In the genomic region with DNA sequence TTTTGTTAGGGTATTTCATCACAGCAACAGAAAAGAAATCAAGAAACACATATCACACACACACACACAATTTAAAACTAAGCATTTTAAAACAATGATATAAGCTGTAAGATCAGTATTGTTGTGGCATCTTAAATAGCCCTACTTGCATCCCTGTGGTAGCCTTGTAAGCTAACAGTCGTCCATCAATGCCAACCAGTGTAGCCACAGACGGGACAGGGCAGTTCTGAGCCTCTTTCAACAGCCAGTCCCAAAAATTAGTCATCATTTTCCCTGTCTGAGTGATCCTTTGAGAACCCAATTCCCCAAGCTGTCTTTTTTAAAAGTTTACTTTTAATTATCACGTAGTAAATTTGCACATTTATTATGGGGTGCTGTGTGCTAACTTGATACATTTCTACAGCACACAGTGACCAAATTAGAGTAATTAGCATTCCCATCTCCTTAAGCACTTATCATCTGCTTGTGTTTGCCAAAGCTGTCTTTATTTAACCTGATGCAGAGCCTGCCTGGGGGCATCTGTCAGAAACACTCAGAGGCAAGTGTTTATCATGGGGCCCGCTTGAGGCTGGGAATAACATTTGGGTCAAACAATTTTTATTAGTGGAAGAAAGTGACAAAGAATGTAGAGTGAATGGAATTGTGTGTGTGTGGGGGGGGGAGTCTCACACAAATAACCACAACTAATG, we compare ENCODE assay signal across 27 mouse cellular contexts. TPM values are rescaled to one million over a fixed set of nuclear protein-coding genes. Genes with fewer than 3 reads are reported as not detected.
DNase-seq lines count a peak whose midpoint lies in the region; ATAC-seq and TF ChIP-seq lines count a peak whose summit lies in the region.
"Had no signal": no experiment of that assay in that cellular context is flagged by ENCODE, and none has a peak within 500 bp of the region (broad histone marks: within the 10 kb centered on the region; RNA-seq: fewer than 3 reads in every experiment).

No protein-coding gene starts in this region.

- peak; percentile 69 for ATAC-seq in Patski
- ATAC-seq in liver, embryonic 12.5 days = no peak
- ATAC-seq: intestine, postnatal 0 days had no signal

- H3K4me2 ChIP-seq in liver, embryonic 12.5 days = no peak overlapping the region
- H3K4me2 ChIP-seq: embryonic facial prominence, embryonic 13.5 days; heart, embryonic 13.5 days; liver, embryonic 15.5 days; lung, embryonic 15.5 days; neural tube, embryonic 12.5 days had no signal

- no peak overlapping the region for H3K4me3 ChIP-seq in liver, embryonic 12.5 days
- H3K4me3 ChIP-seq: embryonic facial prominence, embryonic 13.5 days; heart, embryonic 13.5 days; hindbrain, embryonic 10.5 days; liver, embryonic 15.5 days; lung, embryonic 15.5 days; midbrain, embryonic 10.5 days; myocyte; neural tube, embryonic 12.5 days had no signal

- peak; percentile 22 for DNase-seq in heart, adult 11 months
- DNase-seq in heart, postnatal 36 days = no peak
- peak; percentile 77 for DNase-seq in Muller cell, postnatal 12 days (ENCODE audit: inconsistent ontology term)
- peak; percentile 46 for DNase-seq in Patski (ENCODE audit: low read depth, low spot score)
- peak; percentile 55 for DNase-seq in retina, embryonic 14.5 days (ENCODE audit: low spot score)
- DNase-seq in spleen, adult 12 weeks (ENCODE audit: low spot score) = no peak
- DNase-seq: adrenal gland, postnatal 14 days; cerebellum, adult 11-12 months; cerebellum, adult 9-11 months; gastrocnemius, postnatal 36 days; heart, postnatal 10 days; kidney, adult 9 months; kidney, postnatal 14 days; layer of hippocampus, adult 9-11 months; liver; thymus, postnatal 14 days had no signal

- CTCF ChIA-PET in Patski (lab: Charles Lee) = no interaction called here

- POLR2A ChIA-PET in Patski (lab: Charles Lee) = no interaction called here

- in situ Hi-C loops in Patski (cut with MboI; ENCODE audit: low pct_unique_long_range_greater_than_20kb) = loop anchor here (10.0 kb wide), 1 partner anchor 158 kb away; no protein-coding TSS in a partner anchor

- no peak overlapping the region for H3K9ac ChIP-seq in liver, embryonic 12.5 days
- H3K9ac ChIP-seq: embryonic facial prominence, embryonic 13.5 days; heart, embryonic 13.5 days; liver, embryonic 15.5 days; lung, embryonic 15.5 days; neural tube, embryonic 12.5 days had no signal

- H3K27ac ChIP-seq in liver, embryonic 12.5 days = no peak overlapping the region
- H3K27ac ChIP-seq: embryonic facial prominence, embryonic 13.5 days; heart, embryonic 13.5 days; hindbrain, embryonic 10.5 days; liver, embryonic 15.5 days; lung, embryonic 15.5 days; midbrain, embryonic 10.5 days; neural tube, embryonic 12.5 days had no signal

- WGBS in liver, embryonic 12.5 days (ENCODE audit: insufficient replicate concordance) = 33% methylated on average over 4 of the region's 4 CpGs

- TF ChIP-seq CTCF in Patski (IDR thresholded peaks at IDR 0.05) = no peak

- H3K9me3 ChIP-seq in liver, embryonic 12.5 days (replicated peaks) = no peaks in the 10 kb centered on the region
- H3K9me3 ChIP-seq: embryonic facial prominence, embryonic 13.5 days; heart, embryonic 13.5 days; hindbrain, embryonic 10.5 days; liver, embryonic 15.5 days; lung, embryonic 15.5 days; midbrain, embryonic 10.5 days; neural tube, embryonic 12.5 days had no signal

- no peaks in the 10 kb centered on the region for H3K4me1 ChIP-seq in liver, embryonic 12.5 days
- H3K4me1 ChIP-seq: embryonic facial prominence, embryonic 13.5 days; liver, embryonic 15.5 days; lung, embryonic 15.5 days; midbrain, embryonic 10.5 days; neural tube, embryonic 12.5 days had no signal

- intact Hi-C loops in heart, postnatal 36 days (cut with DNase I) = no loop called here

- no peaks in the 10 kb centered on the region for H3K36me3 ChIP-seq in liver, embryonic 12.5 days
- H3K36me3 ChIP-seq: embryonic facial prominence, embryonic 13.5 days; heart, embryonic 13.5 days; liver, embryonic 15.5 days; lung, embryonic 15.5 days; neural tube, embryonic 12.5 days had no signal

- H3K27me3 ChIP-seq in Patski = peaks cover 7% of the 10 kb centered on the region
- no peaks in the 10 kb centered on the region for H3K27me3 ChIP-seq in liver, embryonic 12.5 days (replicated peaks)
- H3K27me3 ChIP-seq: CH12.LX; embryonic facial prominence, embryonic 13.5 days; heart, embryonic 13.5 days; liver, embryonic 15.5 days; lung, embryonic 15.5 days; neural tube, embryonic 12.5 days had no signal

RNA-seq across cellular contexts. Expression of gene S1pr3, which starts 47.9 kb away (rescaled TPM):
- 10 to 100 TPM; 12.6 to 13.8 TPM for total RNA-seq in heart, postnatal 36 days (2021)
- polyA plus RNA-seq in Patski (2021) = 0.17 TPM
- 4.8 and 5.5 TPM in 2 replicates for polyA plus RNA-seq in liver, embryonic 12.5 days (2016; fragmentation: Nextera tagmentation; extraction: Ambion mirVana)

Comparison
In these comparisons a context has a peak if more than half of its experiments do, and no peak if none do; other contexts are left out.
1. DNase-seq: peak in heart, adult 11 months (single experiment), Muller cell, postnatal 12 days (single experiment), Patski (single experiment) and retina, embryonic 14.5 days (single experiment); none in heart, postnatal 36 days (0 of 2) and spleen, adult 12 weeks (single experiment).